Mouse (Mus musculus) heart, postnatal 0 days (tissue): ENCODE data around the gene 1600002K03Rik. TPM values are rescaled to one million over a fixed set of nuclear protein-coding genes. Genes with fewer than 3 reads are reported as not detected.
A peak's percentile ranks its signal among the peaks of the same experiment; 100 is the strongest.

Source experiments
- ATAC-seq: fragments of 200-750 bp; cut with Nextera tagmentation; 2 replicates; pipeline ENCODE4 v1.8.0; 2017; ENCODE audit warnings: low read depth, moderate number of reproducible peaks, moderate library complexity; ENCODE audit not compliant: insufficient read depth
- DNase-seq: peaks from one replicate; pipeline ENCODE4 v3.0.0-alpha.2; 2016; ENCODE audit warnings: low spot score
- H3K27ac ChIP-seq: fragments of 300-500 bp; sonication (generic); 2 replicates; pipeline ENCODE4 v1.5.1; 2014; ENCODE audit warnings: low read depth, mild to moderate bottlenecking
- H3K27me3 ChIP-seq: fragments of 300-500 bp; sonication (generic); 2 replicates; pipeline ENCODE4 v1.6.1; 2014; ENCODE audit warnings: low read length, mixed read lengths; ENCODE audit not compliant: control insufficient read depth, insufficient read depth
- H3K36me3 ChIP-seq: fragments of 300-500 bp; sonication (generic); replicated peaks from 2 replicates; pipeline ENCODE4 v1.6.1; 2014; ENCODE audit warnings: low read length, mixed read lengths; ENCODE audit not compliant: control insufficient read depth, insufficient read depth
- H3K4me1 ChIP-seq: fragments of 300-500 bp; sonication (generic); 2 replicates; pipeline ENCODE4 v1.6.1; 2014; ENCODE audit warnings: antibody characterized with exemption; ENCODE audit not compliant: control insufficient read depth, insufficient read depth
- H3K4me2 ChIP-seq: fragments of 300-500 bp; sonication (generic); 2 replicates; pipeline ENCODE4 v1.6.1; 2014; ENCODE audit warnings: low read depth, mild to moderate bottlenecking, low read length, moderate library complexity
- H3K4me3 ChIP-seq: fragments of 300-500 bp; sonication (generic); 2 replicates; pipeline ENCODE4 v1.5.1; 2014; ENCODE audit warnings: low read depth, low read length
- H3K9ac ChIP-seq: fragments of 300-500 bp; sonication (generic); replicated peaks from 2 replicates; pipeline ENCODE4 v1.6.1; 2014; ENCODE audit warnings: low read depth, low read length, mixed read lengths
- H3K9me3 ChIP-seq: fragments of 300-500 bp; sonication (generic); replicated peaks from 2 replicates; pipeline ENCODE4 v1.6.1; 2016; ENCODE audit warnings: low read length; ENCODE audit not compliant: control insufficient read depth
- CTCF ChIP-seq: IDR thresholded peaks from 2 replicates; pipeline ENCODE4 v1.5.1; 2016; ENCODE audit warnings: antibody characterized with exemption, control low read depth, low read depth
- EP300 ChIP-seq: IDR thresholded peaks from 2 replicates; pipeline ENCODE4 v1.6.1; 2016; ENCODE audit warnings: antibody characterized with exemption, low read depth
- WGBS: fragments of 180-500 bp; shearing (Covaris S2); extraction: QIAGEN DNeasy Blood & Tissue Kit; methylation state at CpG from one replicate; pipeline ENCODE4 v1.1.7; 2014; 5-methylcytosine and 5-hydroxymethylcytosine counted together
- polyA plus RNA-seq: library from polyadenylated mRNA; unstranded; fragments of >200 nt; fragmentation: Nextera tagmentation; extraction: Ambion mirVana; gene quantifications from 2 replicates; pipeline ENCODE4 v1.2.1, GENCODE M21; 2015
- total RNA-seq: library from RNA; depleted of rRNA; stranded (reverse); fragments of >200 nt; gene quantifications from 2 replicates; pipeline ENCODE4 v1.2.3, GENCODE M21; 2014; ENCODE audit warnings: low replicate concordance

The 1600002K03Rik gene
- total and polyA plus RNA-seq, 2 experiments from 2014 or later: 5.7 to 8.9 TPM

DNA sequence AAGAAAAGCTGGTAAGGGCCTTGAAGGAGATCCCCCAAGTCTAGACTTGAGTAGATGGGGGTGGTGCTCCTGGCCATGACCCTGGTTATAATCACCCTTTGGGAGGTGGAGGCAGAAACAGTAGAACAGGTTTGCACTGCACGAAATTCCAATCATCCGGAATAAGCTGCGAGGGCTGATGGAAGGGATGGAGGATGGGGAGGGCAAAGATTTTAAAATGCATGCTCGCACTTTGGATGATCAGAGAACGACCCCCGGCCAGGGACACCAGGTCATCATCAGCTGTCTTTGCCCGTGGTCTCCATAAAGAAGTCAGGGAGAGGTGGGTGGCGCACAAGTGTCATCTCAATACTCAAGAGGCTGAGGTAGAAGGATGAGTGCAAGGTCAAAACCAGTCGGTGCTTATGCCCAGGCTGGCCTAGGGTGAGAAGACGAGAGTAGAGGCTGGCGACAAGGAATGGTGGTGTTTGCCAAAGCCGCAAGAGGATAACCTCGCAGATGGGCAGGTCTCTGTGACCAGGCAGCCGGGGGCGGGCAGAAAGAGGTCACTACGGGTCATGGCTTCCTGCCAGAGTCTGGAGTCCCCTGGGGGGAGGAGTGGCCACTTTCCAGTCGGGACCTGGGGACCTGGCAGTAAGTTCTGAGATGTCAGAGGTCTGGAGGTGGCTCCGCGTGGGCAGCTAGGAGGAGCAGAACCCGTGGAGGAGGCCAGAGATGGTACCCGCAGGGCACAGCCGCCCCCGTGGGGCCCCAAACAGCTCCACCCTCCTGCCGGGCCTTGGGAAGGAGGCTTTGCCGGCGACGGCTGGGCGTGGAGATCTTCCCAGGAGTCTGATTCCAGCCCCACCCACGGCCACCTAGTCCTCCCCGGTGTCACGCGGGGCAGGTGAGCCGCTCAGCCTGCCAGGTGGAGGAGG lies 12.0 kb upstream of the 1600002K03Rik start:
- Histone ChIP-seq H3K36me3 (peaks cover 21% of the 10 kb centered on the region), H3K27me3 (no peaks in the 10 kb centered on the region), H3K4me2 (peak overlapping the region; percentile 65), H3K27ac (peak overlapping the region; percentile 95), H3K4me1 (peaks cover 65% of the 10 kb centered on the region), H3K9ac (peak overlapping the region; percentile 60), H3K9me3 (no peaks in the 10 kb centered on the region), H3K4me3 (peak overlapping the region; percentile 37)
- WGBS: 2% methylated on average over 33 of the region's 33 CpGs
- DNase-seq: peak; percentile 82
- TF ChIP-seq EP300: peak; percentile 17; the same call in 1 of the 2 replicates
- no peak; the same call in 1 of the 2 replicates for TF ChIP-seq CTCF
- peak; percentile 10 for ATAC-seq

DNA sequence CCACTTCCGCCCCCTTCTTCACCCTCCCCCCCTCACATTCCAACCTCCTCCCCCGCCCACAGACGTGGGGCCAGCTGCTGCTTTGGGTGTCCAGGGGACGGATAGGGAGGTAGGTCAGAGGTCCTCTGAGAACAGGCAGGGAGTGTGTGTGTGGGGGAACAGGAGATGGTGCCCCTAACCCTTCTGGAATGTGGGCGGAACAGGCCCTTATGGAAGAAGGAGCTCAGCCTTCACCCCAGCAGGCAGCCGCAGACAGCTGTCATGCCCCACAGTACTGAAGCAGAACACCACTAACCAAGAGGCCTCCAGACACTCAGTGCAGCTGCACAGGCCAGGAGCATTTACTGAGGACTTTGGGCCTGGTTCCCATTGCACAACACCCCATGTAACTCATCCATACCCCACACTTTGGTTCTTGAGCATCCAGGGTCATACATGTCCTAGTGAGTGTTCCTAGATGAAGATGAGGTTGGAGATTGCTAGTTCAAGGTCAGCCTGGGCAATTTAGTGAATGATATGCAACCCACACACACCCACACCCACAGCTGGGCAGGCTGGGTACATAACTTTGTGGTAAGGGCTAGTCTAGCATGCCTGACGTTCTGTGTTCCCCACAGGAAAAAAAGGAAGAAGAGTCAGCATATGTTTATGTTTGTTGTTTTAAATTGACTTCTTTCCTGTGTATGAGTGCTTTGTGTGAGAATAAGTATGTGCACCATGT lies 11.1 kb upstream of the 1600002K03Rik start:
- ATAC-seq: no peak
- 15% methylated on average over 6 of the region's 7 CpGs for WGBS
- no peaks in the 10 kb centered on the region for H3K27me3 ChIP-seq

DNA sequence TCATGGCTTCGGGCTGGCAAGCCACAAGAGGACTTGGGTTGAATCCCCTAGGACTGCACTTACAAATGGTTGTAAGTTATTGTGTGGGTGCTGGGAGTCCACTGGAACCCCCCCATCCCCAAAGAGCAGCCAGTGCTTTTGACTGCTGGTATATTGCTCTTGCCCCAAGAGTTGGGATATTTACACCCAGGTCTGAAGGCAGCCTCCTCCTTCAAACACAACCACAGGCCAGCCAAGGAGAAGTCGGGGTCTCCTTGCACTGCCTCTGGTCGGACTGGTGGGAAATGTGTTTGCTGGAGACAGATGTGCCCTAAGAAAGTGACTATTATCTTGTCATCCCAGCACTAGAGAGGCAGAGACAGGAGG lies 10.5 kb upstream of the 1600002K03Rik start:
- Histone ChIP-seq H3K9me3 (no peaks in the 10 kb centered on the region), H3K27ac (peak overlapping the region; percentile 95), H3K4me1 (peaks cover 67% of the 10 kb centered on the region), H3K9ac (no peak overlapping the region), H3K4me2 (no peak overlapping the region), H3K27me3 (no peaks in the 10 kb centered on the region), H3K4me3 (no peak overlapping the region), H3K36me3 (peaks cover 6% of the 10 kb centered on the region)
- ATAC-seq (no peak), DNase-seq (no peak)
- TF ChIP-seq CTCF (no peak), EP300 (no peak)
- WGBS: 87% methylated on average over 3 of the region's 3 CpGs

More for the DNA sequence above, 11.1 kb upstream of the 1600002K03Rik start:
- Histone ChIP-seq H3K27ac (peak overlapping the region; percentile 95), H3K4me3 (peak overlapping the region; percentile 37), H3K9me3 (no peaks in the 10 kb centered on the region), H3K4me1 (peaks cover 65% of the 10 kb centered on the region), H3K36me3 (peaks cover 11% of the 10 kb centered on the region), H3K4me2 (peak overlapping the region; percentile 65), H3K9ac (peak overlapping the region; percentile 60; the same call in 1 of the 2 replicates)
- DNase-seq: peak; percentile 52
- no peak for TF ChIP-seq CTCF
- TF ChIP-seq EP300: no peak

DNA sequence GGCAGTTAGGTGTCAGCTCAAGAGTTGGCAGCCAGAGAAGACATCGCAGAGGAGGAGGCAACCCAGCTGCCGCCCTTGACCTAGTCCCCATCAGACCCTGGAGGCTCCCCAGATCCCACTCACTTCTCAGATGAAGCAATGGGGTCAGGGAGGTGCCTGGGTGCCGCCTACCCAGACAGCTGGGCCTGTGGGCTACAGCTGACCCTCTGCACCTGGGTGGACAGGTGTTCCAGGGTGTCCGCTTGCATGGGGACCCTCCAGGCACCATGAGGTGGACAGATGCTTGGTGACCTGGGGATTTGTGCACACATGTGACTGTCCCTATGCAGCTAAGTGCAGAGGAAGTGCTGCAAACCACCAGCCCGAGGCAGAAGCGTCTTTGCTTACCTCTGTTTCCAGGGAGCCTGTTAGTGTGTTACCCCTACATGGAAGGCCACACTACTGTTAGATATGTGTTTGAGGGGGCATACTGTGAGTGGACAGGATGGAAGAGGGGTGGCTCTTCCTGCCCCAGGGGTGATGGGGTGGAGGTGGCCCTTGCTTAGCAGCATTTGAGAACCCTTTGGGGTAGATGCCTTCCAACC lies 9.9 kb upstream of the 1600002K03Rik start:
- H3K4me3 ChIP-seq: no peak overlapping the region
- H3K4me1 ChIP-seq: peaks cover 63% of the 10 kb centered on the region
- ATAC-seq (no peak), DNase-seq (no peak)
- H3K27me3 ChIP-seq: no peaks in the 10 kb centered on the region
- 77% methylated on average over 6 of the region's 6 CpGs for WGBS
- TF ChIP-seq CTCF (no peak), EP300 (no peak)
- no peak overlapping the region for H3K9ac ChIP-seq
- H3K36me3 ChIP-seq: 0 out of 2 replicates have a peak, but pooled peaks cover under 1% of the 10 kb centered on the region
- no peaks in the 10 kb centered on the region for H3K9me3 ChIP-seq
- H3K27ac ChIP-seq: peak overlapping the region; percentile 76; the same call in 1 of the 2 replicates
- no peak overlapping the region for H3K4me2 ChIP-seq

DNA sequence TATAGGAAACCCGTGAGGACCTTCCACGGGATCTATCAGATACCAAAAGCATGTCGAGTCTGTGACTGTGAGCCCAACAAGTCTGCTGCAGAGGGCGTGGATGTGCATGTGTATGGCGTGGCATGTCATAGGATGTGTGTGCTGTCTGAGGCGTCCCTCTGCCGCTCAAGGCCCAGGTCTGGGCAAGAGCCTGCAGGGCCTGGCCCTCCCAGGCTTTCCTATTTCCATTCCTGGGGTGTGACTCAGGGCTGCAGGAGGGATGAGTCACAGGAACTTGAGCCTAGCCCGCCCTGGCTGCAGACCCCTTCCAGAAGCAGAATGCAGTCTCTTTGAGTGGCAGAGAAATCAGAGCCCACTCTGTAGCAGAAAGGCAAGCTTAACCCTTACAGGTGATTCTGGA lies 9.0 kb upstream of the 1600002K03Rik start:
- H3K4me2 ChIP-seq: no peak overlapping the region
- H3K4me3 ChIP-seq: no peak overlapping the region
- no peaks in the 10 kb centered on the region for H3K27me3 ChIP-seq
- ATAC-seq: no peak
- no peaks in the 10 kb centered on the region for H3K36me3 ChIP-seq
- DNase-seq: peak; percentile 67
- TF ChIP-seq CTCF: no peak
- TF ChIP-seq EP300: no peak
- H3K27ac ChIP-seq: peak overlapping the region; percentile 76
- peaks cover 64% of the 10 kb centered on the region for H3K4me1 ChIP-seq
- H3K9me3 ChIP-seq: no peaks in the 10 kb centered on the region
- 41% methylated on average over 8 of the region's 8 CpGs for WGBS
- H3K9ac ChIP-seq: no peak overlapping the region
